Mouse (Mus musculus): ENCODE results near the gene Inka2.

Gene Inka2

GRCm38 (mm10) chr3:105721681-105722201, 17.3 kb downstream of the Inka2 start:
- no peak for DNase-seq (ENCODE audit: low read depth, low spot score)

- DNase-seq (ENCODE audit: low read depth, low spot score) = no peak
Observed at GRCm38 (mm10) chr3:105722510-105722909, 18.1 kb downstream of the Inka2 start.

DNA sequence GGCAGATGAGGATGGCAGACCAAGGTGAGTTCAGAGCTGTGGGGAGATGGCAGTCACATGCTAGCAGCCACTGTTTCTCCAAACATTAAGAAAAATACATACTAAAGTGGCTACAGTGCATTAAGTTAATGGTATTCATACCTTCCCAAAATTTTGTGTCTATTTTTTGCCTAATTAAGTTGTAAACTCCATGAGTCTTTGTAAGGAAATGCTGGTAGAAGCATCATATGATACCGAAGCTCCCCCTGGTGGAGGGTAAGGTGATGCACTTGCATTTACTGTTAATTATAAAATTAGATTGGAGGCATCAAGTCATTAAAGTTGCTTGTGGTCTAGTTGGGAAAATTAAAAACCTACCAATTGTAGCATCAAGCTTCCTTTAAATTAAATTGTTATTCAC, 21.6 kb downstream of the Inka2 start:
- DNase-seq (ENCODE audit: low read depth, low spot score) = peak; percentile 69

DNA sequence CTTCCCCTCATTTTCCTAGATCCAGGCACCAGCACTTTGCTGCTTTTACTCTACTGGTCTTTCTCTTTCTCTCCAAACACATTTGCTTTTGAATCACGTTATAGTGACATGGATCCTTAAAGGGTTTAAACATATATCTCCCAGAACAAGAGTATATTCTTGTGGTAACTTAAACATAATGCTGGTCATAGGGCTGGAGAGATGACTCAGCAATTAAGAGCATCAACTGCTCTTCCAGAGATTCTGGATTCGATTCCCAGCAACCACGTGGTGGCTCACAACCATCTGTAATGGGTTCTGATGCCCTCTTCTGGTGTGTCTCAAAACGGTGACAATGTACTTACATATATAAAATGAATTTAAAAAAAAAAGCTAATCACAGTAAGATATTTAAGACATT, 28.0 kb downstream of the Inka2 start:
- DNase-seq (ENCODE audit: low read depth, low spot score) = no peak

GRCm38 (mm10) chr3:105733538-105733937, 29.1 kb downstream of the Inka2 start:
- no peak for DNase-seq (ENCODE audit: low read depth, low spot score)

GRCm38 (mm10) chr3:105735285-105735684, 30.9 kb downstream of the Inka2 start:
- DNase-seq (ENCODE audit: low read depth, low spot score) = no peak

GRCm38 (mm10) chr3:105736148-105736547, 31.7 kb downstream of the Inka2 start:
- no peak for DNase-seq (ENCODE audit: low read depth, low spot score)

DNA sequence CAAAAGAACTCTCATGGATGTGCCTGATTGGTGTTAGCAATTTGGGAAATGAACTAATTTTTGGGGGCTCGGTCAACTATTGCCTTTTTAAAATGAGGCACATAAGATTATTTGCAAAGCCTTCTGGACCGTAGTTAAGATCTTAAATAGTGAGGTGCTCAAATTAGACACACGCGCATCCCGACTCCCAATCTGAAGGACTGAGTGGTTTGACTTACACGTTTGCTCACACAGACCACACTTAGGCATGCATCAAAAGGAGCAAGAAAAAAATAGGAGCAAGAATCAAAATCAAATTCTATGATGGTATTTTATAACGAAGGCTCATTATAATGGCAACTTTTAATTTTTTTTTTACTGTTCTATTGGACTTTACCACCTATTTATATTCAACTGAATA, 32.7 kb downstream of the Inka2 start:
- no peak for DNase-seq (ENCODE audit: low read depth, low spot score)

GRCm38 (mm10) chr3:105737666-105738065, 33.3 kb downstream of the Inka2 start:
- no peak for DNase-seq (ENCODE audit: low read depth, low spot score)

DNA sequence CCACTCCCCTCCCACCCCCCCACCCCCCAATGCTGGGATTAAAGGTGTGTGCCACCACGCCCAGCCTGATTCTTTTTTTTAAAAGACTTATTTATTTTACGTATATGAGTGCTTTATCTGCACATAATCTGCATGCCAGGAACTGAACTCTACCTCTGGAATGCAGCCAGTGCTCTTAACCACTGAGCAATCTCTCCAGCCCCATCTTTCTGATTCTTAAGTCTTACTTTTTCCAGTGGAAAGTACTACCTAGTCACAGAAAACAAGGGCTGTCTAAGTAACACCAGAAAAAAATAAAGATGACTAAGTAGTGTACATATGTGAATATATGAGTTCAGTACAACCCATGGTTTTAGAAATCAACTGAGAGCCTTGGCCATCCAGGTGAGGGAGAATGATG, 42.1 kb downstream of the Inka2 start:
- DNase-seq (ENCODE audit: low read depth, low spot score) = no peak

- DNase-seq (ENCODE audit: low read depth, low spot score) = no peak
Observed at GRCm38 (mm10) chr3:105750810-105751209, 46.4 kb downstream of the Inka2 start.

DNA sequence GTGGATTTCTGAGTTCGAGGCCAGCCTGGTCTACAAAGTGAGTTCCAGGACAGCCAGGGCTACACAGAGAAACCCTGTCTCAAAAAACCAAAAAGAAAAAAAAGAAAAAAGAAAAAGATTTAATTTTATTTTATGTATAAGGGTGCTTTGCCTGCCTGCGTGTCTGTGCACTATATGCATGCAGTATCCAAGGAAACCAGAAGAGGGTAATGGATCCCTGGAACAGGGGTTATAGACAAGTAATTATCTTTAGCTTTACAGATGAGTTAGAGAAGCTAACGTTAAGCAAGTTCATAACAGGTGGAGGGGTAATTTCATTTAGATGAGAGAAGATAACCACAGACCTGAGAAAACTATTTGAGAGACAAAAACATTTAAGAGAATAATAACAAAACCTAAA, 49.8 kb downstream of the Inka2 start:
- no peak for DNase-seq (ENCODE audit: low read depth, low spot score)

- no peak for DNase-seq (ENCODE audit: low read depth, low spot score)
Observed at GRCm38 (mm10) chr3:105755123-105755522, 50.7 kb downstream of the Inka2 start.

DNA sequence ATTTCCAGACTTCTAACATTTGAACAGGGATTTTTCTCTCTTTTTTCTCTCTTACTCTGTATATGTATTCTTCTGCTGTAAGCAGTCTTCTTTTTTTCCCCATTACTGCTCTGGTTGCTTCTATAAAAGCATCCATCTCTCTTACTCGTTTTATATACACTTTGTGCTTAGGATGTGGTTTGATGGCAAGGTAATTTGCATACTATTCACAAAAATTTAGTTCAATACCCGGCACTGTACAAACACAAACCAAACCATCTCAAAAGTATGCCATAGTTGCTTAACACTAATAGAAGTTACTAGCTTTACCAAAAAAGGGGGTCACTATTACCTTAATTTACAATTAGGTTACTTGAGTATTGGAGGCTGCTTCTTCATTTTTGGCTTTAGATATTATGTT, 52.1 kb downstream of the Inka2 start:
- DNase-seq (ENCODE audit: low read depth, low spot score) = no peak

GRCm38 (mm10) chr3:105757323-105758083, 53.1 kb downstream of the Inka2 start:
- DNase-seq (ENCODE audit: low read depth, low spot score) = no peak

GRCm38 (mm10) chr3:105758098-105758497, 53.7 kb downstream of the Inka2 start:
- DNase-seq (ENCODE audit: low read depth, low spot score) = peak; percentile 32

DNA sequence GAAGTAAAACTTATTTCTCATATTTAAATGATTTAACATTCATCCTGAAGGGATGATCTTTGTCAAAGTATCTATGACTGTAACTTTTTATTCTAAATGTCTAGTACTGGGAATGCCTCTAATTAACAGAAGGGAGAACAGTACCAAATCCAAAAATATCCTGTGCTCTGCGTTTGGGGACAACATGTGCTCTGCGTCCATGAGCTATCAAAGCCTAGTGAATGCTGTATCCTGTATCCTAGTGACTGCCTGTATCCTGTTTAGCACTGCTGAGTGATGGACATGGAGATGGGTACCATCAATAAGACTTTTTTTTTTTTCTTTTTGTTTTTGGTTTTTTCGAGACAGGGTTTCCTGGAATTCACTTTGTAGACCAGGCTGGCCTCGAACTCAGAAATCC, 54.3 kb downstream of the Inka2 start:
- DNase-seq (ENCODE audit: low read depth, low spot score) = no peak

GRCm38 (mm10) chr3:105760063-105760462, 55.7 kb downstream of the Inka2 start:
- no peak for DNase-seq (ENCODE audit: low read depth, low spot score)

- no peak for DNase-seq (ENCODE audit: low read depth, low spot score)
Observed at GRCm38 (mm10) chr3:105763132-105763851, 58.9 kb downstream of the Inka2 start.

DNA sequence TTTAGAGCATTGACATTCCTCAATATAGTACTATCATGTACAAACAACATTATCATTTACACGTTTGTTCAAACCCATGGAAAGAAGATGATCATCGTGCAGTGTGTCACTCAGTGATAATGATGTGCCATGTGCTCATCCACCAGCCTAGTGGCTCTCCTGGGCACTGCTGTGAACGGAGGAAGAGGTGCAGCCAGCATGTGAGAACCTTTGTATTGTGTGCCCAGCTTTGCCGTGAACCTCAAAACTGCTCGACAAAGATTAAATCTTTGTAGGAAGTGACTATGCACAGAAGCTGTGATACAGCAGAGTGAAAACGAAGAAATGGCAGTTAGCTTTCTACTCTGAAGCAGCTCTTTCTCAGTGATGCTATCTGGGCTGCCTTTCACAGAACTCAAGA, 64.1 kb downstream of the Inka2 start:
- no peak for DNase-seq (ENCODE audit: low read depth, low spot score)

GRCm38 (mm10) chr3:105769380-105769779, 65.0 kb downstream of the Inka2 start:
- no peak for DNase-seq (ENCODE audit: low read depth, low spot score)

Data from 3T3-L1 (cell line).